In the genomic region with DNA sequence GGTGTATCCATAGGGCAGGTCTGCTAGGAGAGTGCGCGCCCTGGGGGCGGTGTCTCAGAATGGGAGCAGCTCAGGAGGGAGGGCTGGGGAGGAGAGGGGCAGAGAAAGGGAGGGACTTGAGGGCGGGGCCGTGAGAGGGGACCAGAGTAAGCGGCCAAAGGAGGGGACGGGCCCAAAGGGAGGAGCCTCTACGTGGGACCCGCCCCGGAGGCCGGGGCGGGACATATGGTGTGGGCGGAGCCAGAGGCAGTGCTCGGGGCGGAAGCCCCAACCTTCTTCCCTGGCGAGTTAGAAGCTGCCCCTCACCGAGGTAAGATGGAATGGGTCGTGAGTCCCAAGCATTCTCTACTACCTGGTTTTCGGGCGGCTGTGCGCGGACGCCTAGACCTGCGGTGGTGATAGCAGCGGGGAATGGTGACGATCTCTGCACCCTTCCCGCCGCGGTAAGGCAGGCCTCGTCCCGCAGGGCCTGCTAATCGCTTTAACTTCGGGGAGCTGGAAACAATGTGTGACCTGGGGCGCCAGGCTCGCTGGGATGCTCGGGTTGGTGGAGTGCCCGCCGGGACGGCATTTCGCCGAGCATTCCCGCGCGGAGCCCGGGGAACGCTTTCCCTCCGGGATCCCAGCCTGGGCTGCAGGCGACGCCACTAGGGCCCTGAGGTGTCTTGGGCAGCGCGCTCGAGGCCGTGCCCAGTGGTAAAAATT, we compare ENCODE assay signal across 8 mouse cellular contexts. TPM values are rescaled to one million over a fixed set of nuclear protein-coding genes. Genes with fewer than 3 reads are reported as not detected.
DNase-seq lines count a peak whose midpoint lies in the region; ATAC-seq and TF ChIP-seq lines count a peak whose summit lies in the region.

TSS of gene Esd (plus strand) at position 219 of the 705 bp plus-strand sequence.

- no peaks in the 10 kb centered on the region for H3K4me1 ChIP-seq in cortical plate, adult 2 months (ENCODE audit: control insufficient read depth, insufficient read depth, low read length)
- H3K4me1 ChIP-seq in megakaryocyte, embryonic 14.5 days: peaks cover 40% of the 10 kb centered on the region

- peak; percentile 70 for TF ChIP-seq POLR2A in cortical plate, adult 2 months (IDR thresholded peaks at IDR 0.05; ENCODE audit: extremely low read depth, insufficient read depth, low read length)

- no peak for TF ChIP-seq CTCF in cortical plate, adult 2 months (IDR thresholded peaks at IDR 0.05; ENCODE audit: extremely low read depth, insufficient read depth, low read length)

- ATAC-seq in activated CD4-positive, CD25-positive, alpha-beta regulatory T cell, adult 4 months: peak; percentile 99

- H3K4me3 ChIP-seq in cortical plate, adult 2 months (ENCODE audit: insufficient read depth, low read length): peak within 1 kb of the TSS; percentile 71
- H3K4me3 ChIP-seq in megakaryocyte, embryonic 14.5 days (replicated peaks): peak within 1 kb of the TSS; percentile 98

- H3K36me3 ChIP-seq in megakaryocyte, embryonic 14.5 days (replicated peaks; ENCODE audit: low read length): peaks cover 34% of the 10 kb centered on the region

- 0 out of 2 replicates have a peak within 1 kb of the TSS, but pooled peaks have one; percentile 2 for H3K27ac ChIP-seq in cortical plate, adult 2 months (ENCODE audit: insufficient read depth, low read length)

- H3K27me3 ChIP-seq in megakaryocyte, embryonic 14.5 days (replicated peaks): no peaks in the 10 kb centered on the region

- no peaks in the 10 kb centered on the region for H3K9me3 ChIP-seq in megakaryocyte, embryonic 14.5 days

- peak; percentile 89 to 90 for DNase-seq in gastrocnemius, adult 8-10 months (ENCODE audit: low spot score in 2 of 2)
- DNase-seq in hindlimb bud, embryonic 11.5 days (ENCODE audit: extremely low spot score, low read depth, low spot score): peak; percentile 58
- DNase-seq in left cerebral cortex, adult 8-10 months (ENCODE audit: low spot score in 2 of 2): peak; percentile 63 to 90
- peak; percentile 92 for DNase-seq in right cerebral cortex, postnatal 10 days (ENCODE audit: low spot score in 2 of 2)
- DNase-seq in urinary bladder, postnatal 25 days (ENCODE audit: low spot score): peak; percentile 90

RNA-seq across cellular contexts. Expression of gene Esd, which starts in this region (rescaled TPM):
- polyA plus RNA-seq in activated CD4-positive, CD25-positive, alpha-beta regulatory T cell, adult 4 months (2017; shearing (Covaris generic)): 100 to 1,000 TPM; 245 to 267 TPM
- 82.0 and 88.3 TPM in 2 replicates for polyA plus RNA-seq in cortical plate, adult 2 months (2012; rRNA removed)
- 10 to 100 TPM; 62.7 to 67.5 (median 65.3) TPM for total RNA-seq in gastrocnemius, adult 8-10 months (2022)
- 10 to 100 TPM; 90.1 to 95.5 (median 91.4) TPM for total RNA-seq in left cerebral cortex, adult 8-10 months (2022)
- polyA plus RNA-seq in megakaryocyte, embryonic 14.5 days (2012; ENCODE audit: insufficient read depth, low replicate concordance): 56.7 and 72.7 TPM in 2 replicates

Comparison
In these comparisons a context has a peak if more than half of its experiments do, and no peak if none do; other contexts are left out.
1. Peak in every context shown above with its lines: DNase-seq, ATAC-seq, H3K4me3 ChIP-seq and H3K27ac ChIP-seq.